Mouse (Mus musculus): ENCODE results near the gene Arf6.

Gene Arf6

DNA sequence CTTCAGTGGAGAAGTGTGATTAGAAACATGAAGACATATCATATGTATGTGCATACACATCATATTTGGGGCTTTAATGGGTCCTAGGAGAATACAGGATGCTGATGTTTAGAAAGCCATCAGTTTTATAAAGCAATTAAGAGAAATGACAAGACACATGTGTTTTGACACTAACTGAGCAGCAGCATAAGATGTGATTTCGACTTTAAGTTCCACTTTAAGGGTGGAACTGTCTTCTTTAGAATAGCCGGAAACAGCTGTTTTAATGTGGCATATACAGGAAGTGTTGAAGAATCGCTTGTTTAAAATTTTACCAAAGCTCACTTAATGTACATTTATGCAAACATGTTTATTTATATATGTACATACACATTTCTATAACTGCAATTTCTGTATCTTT lies 41.4 kb downstream of the Arf6 start:
- DNase-seq (ENCODE audit: low spot score): no peak

DNA sequence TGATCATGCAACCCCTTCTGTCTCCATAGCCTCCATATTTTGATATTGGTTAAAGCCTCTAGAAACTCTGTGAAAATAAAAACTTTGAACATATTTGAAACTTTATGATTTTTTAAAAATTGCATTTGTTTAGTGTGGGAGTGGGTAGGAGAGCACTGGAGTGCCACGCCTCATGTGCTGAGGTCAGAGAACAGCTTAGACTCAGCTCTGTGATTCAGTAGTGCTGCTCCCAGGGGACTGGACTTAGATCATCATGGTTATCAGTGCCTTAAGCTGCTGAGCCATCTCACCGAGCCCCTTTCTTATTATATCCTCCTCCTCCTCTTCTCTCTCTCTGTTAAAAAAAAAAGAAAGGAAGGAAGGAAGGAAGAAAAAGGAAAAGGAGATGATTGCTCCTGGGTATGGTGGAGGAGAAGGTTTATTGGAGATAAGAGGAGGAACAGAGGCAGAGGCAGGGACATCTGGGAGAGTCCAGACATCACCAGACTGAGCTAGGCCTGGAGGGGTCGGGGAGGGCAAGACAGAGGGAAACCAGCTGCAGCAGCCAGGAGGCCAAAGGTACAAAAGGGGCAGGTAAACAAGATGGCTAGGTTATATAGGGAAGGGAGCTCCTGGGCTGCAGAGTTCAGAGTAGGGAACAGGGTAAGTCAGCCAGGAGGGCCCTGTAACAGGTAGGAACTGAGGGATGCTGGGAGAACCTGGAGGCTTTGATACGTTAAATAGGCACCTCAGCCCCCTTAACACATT lies 43.0 kb downstream of the Arf6 start:
- DNase-seq (ENCODE audit: low spot score): no peak

DNA sequence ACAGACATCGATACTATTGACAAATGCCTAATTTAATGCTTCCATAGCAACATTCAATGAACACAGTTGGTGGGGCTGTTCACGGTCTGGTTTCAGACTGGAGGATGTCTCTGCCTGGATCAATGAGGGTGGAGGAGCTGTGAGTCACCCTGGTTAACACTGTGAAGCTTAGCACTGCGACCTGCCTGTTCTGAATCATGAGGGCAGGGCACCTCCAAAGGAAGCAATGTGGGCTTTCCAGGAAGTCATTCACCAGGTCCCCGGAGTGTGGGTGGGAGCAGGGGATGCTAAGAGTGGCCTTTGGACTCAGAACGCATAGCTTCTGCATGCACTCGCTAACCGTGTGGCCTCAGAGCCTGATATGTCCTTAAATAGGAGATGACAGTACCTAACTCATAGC lies 44.8 kb downstream of the Arf6 start:
- no peak for DNase-seq (ENCODE audit: low spot score)

DNA sequence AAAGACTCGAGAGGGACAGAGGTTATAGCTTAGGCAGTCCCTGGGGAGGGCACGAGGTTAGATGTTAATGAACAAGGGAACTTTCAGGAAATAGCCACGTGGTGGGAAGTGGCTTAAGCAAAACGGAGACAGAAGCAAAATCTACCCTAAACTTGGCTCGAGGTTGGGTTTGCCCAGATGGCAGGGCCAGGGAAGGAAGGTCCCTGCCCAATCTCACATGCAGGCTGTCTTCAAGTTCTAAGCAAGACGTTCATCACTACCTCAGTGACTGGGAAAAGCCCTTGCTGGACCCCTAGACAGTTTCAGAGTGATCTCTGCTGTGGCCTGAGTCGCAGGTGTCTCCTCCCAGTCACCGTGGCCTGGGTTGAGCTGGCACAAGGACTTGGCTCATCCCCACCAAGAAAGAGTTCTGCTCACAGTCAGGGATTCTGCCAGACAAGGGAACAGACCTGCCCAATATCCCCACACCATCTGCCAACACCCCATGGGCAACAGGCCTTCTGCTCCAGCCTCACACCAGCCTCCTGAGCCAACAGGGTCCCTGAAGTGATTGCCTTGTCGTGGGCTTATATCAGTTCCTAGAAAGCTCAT lies 45.8 kb downstream of the Arf6 start:
- no peak for DNase-seq (ENCODE audit: low spot score)

DNA sequence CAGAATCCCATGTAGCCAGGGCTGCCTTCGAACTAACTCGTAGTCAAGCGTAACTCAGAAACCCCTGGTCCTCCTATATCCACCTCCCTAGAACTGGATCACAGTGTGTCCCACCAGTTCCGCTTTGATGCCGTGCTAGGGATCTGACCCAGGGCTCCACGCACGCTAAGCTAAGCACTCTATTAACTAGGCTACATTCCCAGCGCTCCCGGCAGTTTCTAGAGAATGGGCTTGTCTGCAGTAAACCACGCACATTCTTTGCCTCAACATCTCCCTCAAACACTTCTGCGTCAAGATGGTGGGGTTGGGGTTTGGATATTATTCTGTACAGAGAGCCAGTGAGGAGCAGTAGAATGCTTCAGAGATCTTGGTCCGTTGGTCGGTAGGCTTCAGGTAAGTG lies 46.7 kb downstream of the Arf6 start:
- no peak for DNase-seq (ENCODE audit: low spot score)

DNA sequence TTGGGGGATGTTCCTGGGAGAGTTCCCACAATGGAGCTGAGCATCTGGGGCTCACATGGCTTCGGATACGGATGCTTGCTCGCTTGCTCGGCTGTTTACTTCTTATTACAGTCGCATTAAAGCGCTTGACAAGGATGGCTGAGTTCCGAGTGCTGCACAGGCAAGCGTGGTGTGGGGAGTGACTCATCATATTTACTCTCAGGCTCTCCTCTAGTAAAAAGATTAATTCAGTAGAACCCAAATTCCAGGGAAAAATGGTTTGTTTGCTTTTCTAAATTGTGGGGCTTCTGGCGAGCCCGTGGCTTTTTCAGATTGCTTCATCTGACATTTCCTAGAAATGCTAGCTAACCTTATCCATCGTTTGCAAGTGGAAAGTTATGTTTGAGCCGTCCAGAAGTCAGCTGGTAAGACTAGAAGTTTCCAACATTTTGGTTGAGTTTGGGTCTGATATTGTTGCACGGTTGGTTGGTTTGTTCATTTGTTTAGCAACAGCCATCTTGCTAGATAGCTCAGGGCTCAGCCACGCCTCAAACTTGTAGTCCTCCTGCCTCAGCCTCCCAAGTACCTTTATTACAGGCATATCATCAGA lies 47.2 kb downstream of the Arf6 start:
- no peak for DNase-seq (ENCODE audit: low spot score)

DNA sequence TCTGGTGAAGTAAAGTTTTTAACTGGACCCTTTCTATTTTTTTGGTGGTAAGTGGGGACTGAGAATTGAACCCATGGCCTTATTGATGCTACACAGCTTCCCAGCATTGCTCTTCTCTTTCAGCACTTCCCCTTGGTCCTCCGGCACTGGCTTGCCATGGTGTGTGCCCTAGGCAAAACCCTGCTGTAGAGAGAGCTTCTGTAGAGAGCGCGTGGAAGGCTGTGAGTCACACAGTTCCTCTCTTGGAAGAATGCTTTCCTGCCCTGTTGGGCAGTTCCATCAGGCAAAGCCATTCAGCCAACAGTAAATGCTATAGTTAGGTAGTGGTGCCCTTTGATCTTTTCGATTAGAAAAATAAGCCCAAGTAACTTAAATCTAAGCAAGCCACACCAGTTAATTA lies 47.7 kb downstream of the Arf6 start:
- DNase-seq (ENCODE audit: low spot score): no peak

DNA sequence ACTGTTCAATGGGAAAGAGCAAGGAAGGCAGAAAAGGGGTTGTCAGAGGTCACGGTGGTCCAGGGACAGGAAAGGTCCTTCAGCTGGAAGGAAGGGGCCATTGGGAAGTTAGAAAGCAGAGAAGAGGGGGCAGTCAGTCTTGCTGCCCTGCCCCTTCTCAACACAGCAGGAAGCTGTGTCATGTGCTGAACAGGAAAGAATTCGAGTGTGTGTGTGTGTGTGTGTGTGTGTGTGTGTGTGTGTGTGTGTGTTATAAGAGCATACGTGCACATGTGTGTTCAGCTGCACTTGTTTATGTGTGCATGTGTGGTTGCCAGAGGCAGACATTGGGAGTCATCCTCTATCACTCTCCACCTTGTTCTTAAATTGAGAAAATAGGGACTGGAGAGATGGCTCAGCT lies 48.8 kb downstream of the Arf6 start:
- DNase-seq (ENCODE audit: low spot score): no peak

DNA sequence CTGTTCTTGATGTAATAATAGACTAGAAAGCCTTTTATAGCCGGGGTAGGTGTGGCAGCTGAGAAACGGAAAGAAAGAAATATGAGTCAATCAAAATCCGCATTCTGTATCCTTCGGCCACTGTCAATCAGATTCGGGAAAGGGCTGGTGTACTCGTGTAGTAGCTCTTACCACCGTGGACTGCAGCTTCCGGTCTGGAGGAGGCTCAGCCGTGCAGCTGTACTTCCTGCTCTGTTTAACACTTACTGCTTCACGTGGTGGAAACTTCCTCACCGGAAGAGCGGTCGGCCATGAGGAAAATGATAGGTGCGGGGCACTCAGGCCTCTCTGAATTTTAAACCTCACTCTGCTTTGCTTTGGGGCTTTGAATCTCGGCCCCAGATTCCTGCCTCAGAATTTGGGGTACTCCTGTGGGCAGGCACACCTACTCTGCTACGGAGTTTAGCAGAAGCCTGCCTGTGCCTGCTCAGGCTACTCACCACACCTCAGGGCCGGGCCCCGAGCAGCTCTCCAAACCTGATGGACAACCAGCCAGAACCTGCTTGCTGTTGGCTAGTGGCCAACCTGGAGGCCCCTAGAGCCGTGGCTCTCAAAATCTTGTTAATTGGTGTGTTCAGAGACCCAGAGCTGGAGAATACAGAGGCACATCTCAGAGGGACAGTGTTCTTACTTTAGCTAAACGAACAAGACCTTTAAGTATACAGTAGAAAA lies 51.0 kb downstream of the Arf6 start:
- peak; percentile 74 for DNase-seq (ENCODE audit: low spot score)
